Mouse (Mus musculus) neural tube, embryonic 11.5 days (tissue): ENCODE results near the gene Dbx2. TPM values are rescaled to one million over a fixed set of nuclear protein-coding genes. Genes with fewer than 3 reads are reported as not detected.

Source experiments
- ATAC-seq: fragments of 200-750 bp; cut with Nextera tagmentation; 2 replicates; pipeline ENCODE4 v1.8.0; 2017; ENCODE audit warnings: moderate number of reproducible peaks, mild to moderate bottlenecking, moderate TSS enrichment, moderate library complexity; ENCODE audit not compliant: insufficient read depth, low FRiP score, low TSS enrichment
- DNase-seq: peaks from one replicate; pipeline ENCODE4 v3.0.0-alpha.2; 2015; ENCODE audit warnings: low spot score
- H3K27ac ChIP-seq: fragments of 300-500 bp; sonication (generic); 2 replicates; pipeline ENCODE4 v1.5.1; 2014; ENCODE audit warnings: low read depth, mild to moderate bottlenecking, low read length
- H3K27me3 ChIP-seq: fragments of 300-500 bp; sonication (generic); 2 replicates; pipeline ENCODE4 v1.6.1; 2014; ENCODE audit warnings: mild to moderate bottlenecking, low read length, mixed read lengths; ENCODE audit not compliant: control insufficient read depth, insufficient read depth
- H3K36me3 ChIP-seq: fragments of 300-500 bp; sonication (generic); 2 replicates; pipeline ENCODE4 v1.6.1; 2014; ENCODE audit warnings: mild to moderate bottlenecking, low read length, moderate library complexity, mixed read lengths; ENCODE audit not compliant: control insufficient read depth, insufficient read depth
- H3K4me1 ChIP-seq: fragments of 300-500 bp; sonication (generic); 2 replicates; pipeline ENCODE4 v1.6.1; 2014; ENCODE audit warnings: low read length, mixed read lengths; ENCODE audit not compliant: control insufficient read depth, insufficient read depth
- H3K4me2 ChIP-seq: fragments of 300-500 bp; sonication (generic); 2 replicates; pipeline ENCODE4 v1.6.1; 2014; ENCODE audit warnings: low read depth, mild to moderate bottlenecking, moderate library complexity
- H3K4me3 ChIP-seq: fragments of 300-500 bp; sonication (generic); 2 replicates; pipeline ENCODE4 v1.5.1; 2014; ENCODE audit warnings: low read depth, low read length
- H3K9ac ChIP-seq: fragments of 300-500 bp; sonication (generic); 2 replicates; pipeline ENCODE4 v1.6.1; 2014; ENCODE audit warnings: mild to moderate bottlenecking, low read length
- H3K9me3 ChIP-seq: fragments of 300-500 bp; sonication (generic); 2 replicates; pipeline ENCODE4 v1.6.1; 2016; ENCODE audit warnings: low read length; ENCODE audit not compliant: control insufficient read depth
- WGBS: fragments of 180-500 bp; shearing (Covaris S2); extraction: QIAGEN DNeasy Blood & Tissue Kit; methylation state at CpG from one replicate; pipeline ENCODE4 v1.1.7; 2014; 5-methylcytosine and 5-hydroxymethylcytosine counted together
- polyA plus RNA-seq: library from polyadenylated mRNA; unstranded; fragments of >200 nt; fragmentation: Nextera tagmentation; extraction: Ambion mirVana; gene quantifications from 2 replicates; pipeline ENCODE4 v1.2.1, GENCODE M21; 2014

Dbx2 gene
- polyA plus RNA-seq, 1 experiment from 2014 or later: 10.2 TPM

DNA sequence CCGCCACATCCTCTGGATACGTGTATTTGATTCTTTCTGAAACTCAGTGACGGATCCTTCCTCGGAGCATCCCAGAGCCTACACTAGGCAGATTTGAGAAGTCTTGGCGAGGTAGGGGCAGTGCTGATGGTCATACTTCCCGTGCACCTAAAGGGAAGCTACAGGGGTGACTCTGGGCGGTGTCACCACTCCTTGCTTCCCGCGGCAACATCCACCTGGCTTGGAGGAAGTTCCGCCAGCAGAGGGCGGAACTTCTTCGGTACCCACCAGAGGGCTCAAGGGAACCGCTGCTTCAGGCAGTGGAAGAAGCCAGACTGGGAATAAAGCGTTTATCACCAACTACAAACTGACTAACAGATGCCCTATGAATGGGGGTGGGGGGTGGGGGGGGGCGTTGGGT, 68.9 kb downstream of the Dbx2 start:
- Histone ChIP-seq H3K9me3 (no peaks in the 10 kb centered on the region), H3K36me3 (no peaks in the 10 kb centered on the region), H3K4me2 (no peak overlapping the region), H3K27ac (no peak overlapping the region), H3K4me1 (no peaks in the 10 kb centered on the region), H3K4me3 (no peak overlapping the region), H3K27me3 (no peaks in the 10 kb centered on the region), H3K9ac (no peak overlapping the region)
- no peak for DNase-seq
- WGBS: 90% methylated on average over 15 of the region's 15 CpGs
- no peak for ATAC-seq

- no peaks in the 10 kb centered on the region for H3K9me3 ChIP-seq
- ATAC-seq: no peak
- H3K4me3 ChIP-seq: no peak overlapping the region
- no peaks in the 10 kb centered on the region for H3K36me3 ChIP-seq
- no peak overlapping the region for H3K9ac ChIP-seq
- no peak overlapping the region for H3K27ac ChIP-seq
- DNase-seq: no peak
- no peaks in the 10 kb centered on the region for H3K4me1 ChIP-seq
- H3K27me3 ChIP-seq: no peaks in the 10 kb centered on the region
- 60% methylated on average over 4 of the region's 4 CpGs for WGBS
- H3K4me2 ChIP-seq: no peak overlapping the region
Observed at GRCm38 (mm10) chr15:95584891-95585290, 70.9 kb downstream of the Dbx2 start.

DNA sequence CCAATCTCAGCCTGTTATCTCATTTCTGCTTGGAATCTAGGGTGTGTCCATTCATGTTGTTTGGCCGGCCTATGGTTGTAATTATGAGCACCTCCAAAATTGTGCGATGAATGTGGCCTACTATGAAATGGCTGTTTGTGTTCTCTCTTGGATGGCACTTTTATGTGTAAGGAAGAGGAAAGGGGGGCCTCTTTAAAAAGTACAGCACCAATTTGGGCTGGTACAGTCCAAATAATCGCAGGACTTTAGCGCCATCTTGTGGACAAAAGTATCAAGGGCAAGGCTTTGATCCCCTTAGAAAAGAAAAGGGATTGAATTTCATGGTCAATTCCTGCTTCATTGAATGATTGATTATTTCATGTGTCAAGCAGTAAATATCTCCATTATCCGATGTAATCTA, 81.1 kb downstream of the Dbx2 start:
- no peaks in the 10 kb centered on the region for H3K4me1 ChIP-seq
- peak; percentile 67; the same call in 1 of the 2 replicates for ATAC-seq
- H3K27me3 ChIP-seq: no peaks in the 10 kb centered on the region; the same call in 1 of the 2 replicates
- H3K4me2 ChIP-seq: no peak overlapping the region
- no peak overlapping the region for H3K4me3 ChIP-seq
- peak; percentile 67 for DNase-seq
- WGBS: 18% methylated on average over 5 of the region's 5 CpGs
- no peaks in the 10 kb centered on the region for H3K36me3 ChIP-seq
- H3K9ac ChIP-seq: no peak overlapping the region
- no peak overlapping the region for H3K27ac ChIP-seq
- no peaks in the 10 kb centered on the region for H3K9me3 ChIP-seq

Other genes with a start within 250 kb of the Dbx2 start
- gene Nell2, start 127.4 kb downstream of the Dbx2 start, polyA plus RNA-seq: 133 and 155 TPM in 2 replicates
- 37.5 and 40.1 TPM in 2 replicates for gene Ano6, start 134.9 kb upstream of the Dbx2 start, polyA plus RNA-seq